Mouse (Mus musculus) embryonic facial prominence, embryonic 15.5 days (tissue): ENCODE measurements at regions not wholly inside any gene's neighbourhood (a gene's known extent, or its start where the extent isn't known, plus 50 kb on each side); places are given as distances from the start of the nearest gene placed in this dataset.

Experiments
- ATAC-seq: fragments of 200-750 bp; cut with Nextera tagmentation; 2 replicates; pipeline ENCODE4 v1.8.0; 2017; ENCODE audit warnings: low read depth, moderate TSS enrichment; ENCODE audit not compliant: insufficient number of reproducible peaks, low FRiP score, low TSS enrichment
- H3K27ac ChIP-seq: fragments of 300-500 bp; sonication (generic); replicated peaks from 2 replicates; pipeline ENCODE4 v1.5.1; 2015; ENCODE audit warnings: mild to moderate bottlenecking, inconsistent platforms
- H3K27me3 ChIP-seq: fragments of 300-500 bp; sonication (generic); 2 replicates; pipeline ENCODE4 v1.6.1; 2015; ENCODE audit warnings: inconsistent platforms
- H3K36me3 ChIP-seq: fragments of 300-500 bp; sonication (generic); 2 replicates; pipeline ENCODE4 v1.6.1; 2015; ENCODE audit warnings: mild to moderate bottlenecking, inconsistent platforms
- H3K4me1 ChIP-seq: fragments of 300-500 bp; sonication (generic); 2 replicates; pipeline ENCODE4 v1.6.1; 2015; ENCODE audit warnings: inconsistent platforms
- H3K4me2 ChIP-seq: fragments of 300-500 bp; sonication (generic); replicated peaks from 2 replicates; pipeline ENCODE4 v1.6.1; 2015; ENCODE audit warnings: mild to moderate bottlenecking, inconsistent platforms
- H3K4me3 ChIP-seq: fragments of 300-500 bp; sonication (generic); replicated peaks from 2 replicates; pipeline ENCODE4 v1.5.1; 2015; ENCODE audit warnings: mild to moderate bottlenecking, inconsistent platforms
- H3K9ac ChIP-seq: fragments of 300-500 bp; sonication (generic); 2 replicates; pipeline ENCODE4 v1.6.1; 2015; ENCODE audit warnings: inconsistent platforms
- H3K9me3 ChIP-seq: fragments of 300-500 bp; sonication (generic); replicated peaks from 2 replicates; pipeline ENCODE4 v1.6.1; 2016; ENCODE audit warnings: inconsistent platforms
- WGBS: fragments of 180-500 bp; shearing (Covaris S2); methylation state at CpG from one replicate; pipeline ENCODE4 v1.1.7; 2015; 5-methylcytosine and 5-hydroxymethylcytosine counted together

DNA sequence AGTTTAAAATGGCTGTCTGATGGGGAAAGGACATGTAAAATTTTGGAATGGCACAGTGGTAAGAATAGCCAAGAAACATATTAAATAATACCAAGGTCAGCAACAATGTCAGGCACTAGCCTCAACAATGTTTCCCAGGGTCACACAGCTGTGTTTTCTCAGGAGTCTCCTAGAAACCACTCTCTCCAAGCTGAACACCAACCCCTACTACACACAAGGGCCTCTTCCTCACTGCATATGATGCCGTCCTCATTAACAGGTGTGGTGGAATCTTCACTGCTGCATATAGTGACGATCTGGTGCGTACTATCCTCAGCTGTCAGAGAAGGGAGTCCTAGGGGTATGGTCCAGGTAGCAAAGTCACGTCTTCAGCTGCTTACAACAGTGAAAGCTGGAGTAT lies 1275.4 kb upstream of the A1bg start:
- H3K4me3 ChIP-seq, result no peak overlapping the region
- no peaks in the 10 kb centered on the region for H3K4me1 ChIP-seq
- H3K27ac ChIP-seq, result no peak overlapping the region
- H3K4me2 ChIP-seq, result no peak overlapping the region
- no peaks in the 10 kb centered on the region for H3K36me3 ChIP-seq
- H3K27me3 ChIP-seq, result no peaks in the 10 kb centered on the region
- no peaks in the 10 kb centered on the region for H3K9me3 ChIP-seq
- 96% methylated on average over 4 of the region's 4 CpGs for WGBS
- ATAC-seq, result no peak
- no peak overlapping the region for H3K9ac ChIP-seq

GRCm38 (mm10) chr15:62195440-62195839 lies 1272.6 kb upstream of the A1bg start:
- H3K27me3 ChIP-seq, result no peaks in the 10 kb centered on the region
- H3K4me1 ChIP-seq, result 0 out of 2 replicates have a peak, but pooled peaks cover 2% of the 10 kb centered on the region
- H3K4me2 ChIP-seq, result no peak overlapping the region
- 72% methylated on average over 5 of the region's 5 CpGs for WGBS
- ATAC-seq, result no peak
- H3K36me3 ChIP-seq, result no peaks in the 10 kb centered on the region
- H3K9ac ChIP-seq, result no peak overlapping the region
- H3K4me3 ChIP-seq, result no peak overlapping the region
- H3K9me3 ChIP-seq, result no peaks in the 10 kb centered on the region
- no peak overlapping the region for H3K27ac ChIP-seq

DNA sequence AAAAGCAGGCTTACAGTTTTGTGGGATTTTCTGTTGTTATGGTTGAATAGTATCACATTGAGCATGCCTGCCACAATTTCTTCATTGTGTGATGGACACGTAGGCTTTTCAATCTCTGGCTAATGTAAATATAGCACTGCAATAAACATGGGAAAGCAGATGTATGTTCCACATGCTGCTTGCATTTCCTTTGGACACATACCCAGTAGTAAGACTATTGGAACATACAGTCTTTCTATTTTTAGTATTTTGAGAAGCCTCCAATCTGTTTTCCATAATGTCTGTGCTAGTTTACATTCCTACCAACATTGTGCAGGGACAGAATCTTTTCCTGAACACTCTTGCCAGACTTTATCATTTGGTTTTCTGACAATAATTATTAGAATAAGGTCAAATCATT lies 1269.9 kb upstream of the A1bg start:
- Histone ChIP-seq H3K36me3 (no peaks in the 10 kb centered on the region), H3K4me2 (no peak overlapping the region), H3K4me1 (0 out of 2 replicates have a peak, but pooled peaks cover 2% of the 10 kb centered on the region), H3K4me3 (no peak overlapping the region), H3K9me3 (no peaks in the 10 kb centered on the region), H3K9ac (no peak overlapping the region), H3K27me3 (no peaks in the 10 kb centered on the region), H3K27ac (no peak overlapping the region)
- WGBS, result 49% methylated on average over 1 of the region's 1 CpGs
- ATAC-seq, result no peak

DNA sequence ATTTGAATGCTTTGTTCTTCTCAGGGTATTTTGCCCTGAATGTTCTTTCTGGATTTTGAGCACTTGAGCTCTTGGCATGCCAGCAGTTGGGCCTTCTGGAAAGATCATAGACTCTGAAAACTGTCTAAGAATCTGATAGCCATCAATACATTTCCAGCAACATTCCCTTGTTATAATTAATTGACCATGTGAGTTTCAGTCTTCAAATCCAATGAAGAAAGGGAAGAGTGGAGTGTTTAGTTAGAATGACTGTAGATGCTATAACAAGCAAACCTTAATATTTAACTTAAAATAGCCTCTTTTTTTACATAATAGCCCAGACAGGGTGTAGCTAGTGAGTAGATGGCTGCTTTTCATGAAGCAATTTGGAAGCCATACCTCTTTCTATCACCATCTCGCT lies 1268.8 kb upstream of the A1bg start:
- no peak for ATAC-seq
- WGBS, result 90% methylated on average over 1 of the region's 1 CpGs

GRCm38 (mm10) chr15:62190977-62191614 lies 1268.3 kb upstream of the A1bg start:
- no peak overlapping the region for H3K27ac ChIP-seq
- H3K9me3 ChIP-seq, result no peaks in the 10 kb centered on the region

More for the DNA sequence above, 1268.8 kb upstream of the A1bg start:
- no peaks in the 10 kb centered on the region for H3K9me3 ChIP-seq
- H3K27me3 ChIP-seq, result no peaks in the 10 kb centered on the region
- H3K4me2 ChIP-seq, result no peak overlapping the region
- H3K4me3 ChIP-seq, result no peak overlapping the region
- H3K9ac ChIP-seq, result no peak overlapping the region
- H3K27ac ChIP-seq, result no peak overlapping the region
- no peaks in the 10 kb centered on the region for H3K36me3 ChIP-seq
- 0 out of 2 replicates have a peak, but pooled peaks cover 2% of the 10 kb centered on the region for H3K4me1 ChIP-seq

DNA sequence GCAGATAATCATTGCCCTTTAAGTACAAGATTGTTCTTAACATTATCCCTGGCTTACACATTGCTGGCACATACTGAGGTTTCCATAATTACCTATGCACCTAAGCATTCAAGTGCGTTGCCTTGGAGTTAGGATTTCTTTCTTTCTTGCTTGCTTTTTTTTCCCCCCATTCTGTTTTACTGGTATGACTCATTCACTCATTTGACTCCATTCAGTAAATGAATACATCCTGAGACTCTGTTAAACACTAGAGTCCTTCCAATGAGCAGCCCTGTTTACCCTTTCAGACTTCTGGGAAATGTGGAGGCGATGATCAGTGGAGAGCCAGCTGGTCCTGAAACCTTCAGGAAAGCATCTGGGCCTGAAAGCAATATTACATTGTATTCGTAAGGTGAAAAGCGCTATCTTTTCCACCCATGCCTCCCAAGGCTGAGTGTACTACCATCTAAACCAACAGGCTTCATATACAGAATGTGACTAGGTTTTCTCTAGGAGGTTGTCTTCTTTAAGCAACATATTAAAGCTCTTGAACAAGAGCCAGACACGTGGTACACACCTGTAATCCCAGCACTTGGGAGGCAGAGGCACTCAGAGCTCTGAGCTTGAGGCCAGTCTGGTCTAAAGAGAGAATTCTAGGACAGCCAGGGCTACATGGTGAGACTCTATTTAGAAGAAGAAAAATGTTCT lies 1267.6 kb upstream of the A1bg start:
- H3K4me3 ChIP-seq, result no peak overlapping the region

More at GRCm38 (mm10) chr15:62190977-62191614, 1268.3 kb upstream of the A1bg start:
- Histone ChIP-seq H3K9ac (no peak overlapping the region), H3K4me3 (no peak overlapping the region), H3K4me2 (no peak overlapping the region), H3K36me3 (no peaks in the 10 kb centered on the region), H3K4me1 (0 out of 2 replicates have a peak, but pooled peaks cover 2% of the 10 kb centered on the region), H3K27me3 (no peaks in the 10 kb centered on the region)
- no peak for ATAC-seq
- 92% methylated on average over 5 of the region's 5 CpGs for WGBS

GRCm38 (mm10) chr15:62189565-62190181 lies 1266.9 kb upstream of the A1bg start:
- no peaks in the 10 kb centered on the region for H3K36me3 ChIP-seq
- ATAC-seq, result peak; percentile 43; the same call in 1 of the 2 replicates
- H3K27ac ChIP-seq, result no peak overlapping the region
- 92% methylated on average over 14 of the region's 14 CpGs for WGBS
- 0 out of 2 replicates have a peak, but pooled peaks cover 2% of the 10 kb centered on the region for H3K4me1 ChIP-seq
- no peaks in the 10 kb centered on the region for H3K9me3 ChIP-seq
- H3K9ac ChIP-seq, result no peak overlapping the region
- no peak overlapping the region for H3K4me3 ChIP-seq
- H3K27me3 ChIP-seq, result no peaks in the 10 kb centered on the region
- H3K4me2 ChIP-seq, result no peak overlapping the region

More for the DNA sequence above, 1267.6 kb upstream of the A1bg start:
- Histone ChIP-seq H3K27ac (no peak overlapping the region), H3K27me3 (no peaks in the 10 kb centered on the region), H3K36me3 (no peaks in the 10 kb centered on the region), H3K9ac (no peak overlapping the region), H3K4me2 (no peak overlapping the region), H3K9me3 (no peaks in the 10 kb centered on the region), H3K4me1 (0 out of 2 replicates have a peak, but pooled peaks cover 2% of the 10 kb centered on the region)
- WGBS, result 76% methylated on average over 5 of the region's 5 CpGs
- no peak; the same call in 1 of the 2 replicates for ATAC-seq

- Histone ChIP-seq H3K36me3 (no peaks in the 10 kb centered on the region), H3K4me3 (no peak overlapping the region), H3K9ac (no peak overlapping the region), H3K4me2 (no peak overlapping the region), H3K4me1 (0 out of 2 replicates have a peak, but pooled peaks cover 2% of the 10 kb centered on the region), H3K27me3 (no peaks in the 10 kb centered on the region), H3K9me3 (no peaks in the 10 kb centered on the region), H3K27ac (no peak overlapping the region)
- WGBS, result 90% methylated on average over 11 of the region's 11 CpGs
- no peak for ATAC-seq
Measured at GRCm38 (mm10) chr15:62186548-62186947, 1263.7 kb upstream of the A1bg start.

DNA sequence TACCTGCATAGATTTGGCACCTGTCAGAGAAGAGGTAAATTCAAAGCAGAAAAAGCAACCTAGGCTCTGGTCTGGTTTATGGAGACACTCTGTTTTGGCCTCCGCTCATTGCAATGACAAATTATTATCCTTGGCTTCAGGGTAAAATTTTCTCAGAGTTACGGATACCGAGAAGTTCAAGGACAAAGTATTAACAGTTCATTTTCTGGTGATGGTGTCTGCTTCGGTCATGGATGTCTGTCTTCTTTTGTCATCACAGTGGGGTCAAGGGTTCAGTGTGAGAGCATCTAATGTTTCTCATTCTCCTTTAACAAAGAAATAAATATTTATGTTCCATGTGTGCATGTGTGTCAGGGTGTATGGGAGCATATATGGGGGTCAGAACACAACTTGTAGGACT lies 1261.0 kb upstream of the A1bg start:
- 86% methylated on average over 4 of the region's 4 CpGs for WGBS
- no peaks in the 10 kb centered on the region for H3K9me3 ChIP-seq
- no peak for ATAC-seq

GRCm38 (mm10) chr15:62181454-62181910 lies 1258.7 kb upstream of the A1bg start:
- 78% methylated on average over 2 of the region's 2 CpGs for whole genome bisulfite sequencing
- no peak for ATAC-seq
- Histone ChIP-seq H3K4me2 (no peak overlapping the region), H3K4me3 (no peak overlapping the region), H3K27ac (no peak overlapping the region), H3K4me1 (no peaks in the 10 kb centered on the region), H3K9me3 (no peaks in the 10 kb centered on the region), H3K9ac (no peak overlapping the region), H3K27me3 (no peaks in the 10 kb centered on the region), H3K36me3 (no peaks in the 10 kb centered on the region)

More for the DNA sequence above, 1261.0 kb upstream of the A1bg start:
- no peak overlapping the region for H3K9ac ChIP-seq
- no peak overlapping the region for H3K4me2 ChIP-seq
- H3K27me3 ChIP-seq, result no peaks in the 10 kb centered on the region
- H3K4me1 ChIP-seq, result no peaks in the 10 kb centered on the region
- H3K4me3 ChIP-seq, result no peak overlapping the region
- no peaks in the 10 kb centered on the region for H3K36me3 ChIP-seq
- no peak overlapping the region for H3K27ac ChIP-seq

- Histone ChIP-seq H3K27me3 (no peaks in the 10 kb centered on the region), H3K4me1 (no peaks in the 10 kb centered on the region), H3K4me3 (no peak overlapping the region), H3K9me3 (no peaks in the 10 kb centered on the region), H3K36me3 (no peaks in the 10 kb centered on the region), H3K27ac (no peak overlapping the region), H3K9ac (no peak overlapping the region), H3K4me2 (no peak overlapping the region)
- no peak for ATAC-seq
- 89% methylated on average over 3 of the region's 3 CpGs for WGBS
Measured at GRCm38 (mm10) chr15:62180718-62181117, 1257.9 kb upstream of the A1bg start.
